Mouse (Mus musculus) brain, embryonic 14.5 days (tissue): ENCODE results near the gene Aox2.

ENCODE experiments used
- CTCF ChIP-seq: fragments of 200-500 bp; IDR thresholded peaks from 2 replicates; pipeline ENCODE4 v1.5.1; 2012; ENCODE audit warnings: inconsistent platforms, mild to moderate bottlenecking, moderate library complexity, borderline replicate concordance; ENCODE audit not compliant: insufficient read depth, insufficient read length; ENCODE audit errors: extremely low read depth
- POLR2A ChIP-seq: fragments of 200-500 bp; IDR thresholded peaks from 2 replicates; pipeline ENCODE4 v1.6.1; 2012; ENCODE audit warnings: mild to moderate bottlenecking, inconsistent platforms, borderline replicate concordance; ENCODE audit not compliant: poor library complexity, insufficient read depth, insufficient read length, severe bottlenecking; ENCODE audit errors: extremely low read depth

DNA sequence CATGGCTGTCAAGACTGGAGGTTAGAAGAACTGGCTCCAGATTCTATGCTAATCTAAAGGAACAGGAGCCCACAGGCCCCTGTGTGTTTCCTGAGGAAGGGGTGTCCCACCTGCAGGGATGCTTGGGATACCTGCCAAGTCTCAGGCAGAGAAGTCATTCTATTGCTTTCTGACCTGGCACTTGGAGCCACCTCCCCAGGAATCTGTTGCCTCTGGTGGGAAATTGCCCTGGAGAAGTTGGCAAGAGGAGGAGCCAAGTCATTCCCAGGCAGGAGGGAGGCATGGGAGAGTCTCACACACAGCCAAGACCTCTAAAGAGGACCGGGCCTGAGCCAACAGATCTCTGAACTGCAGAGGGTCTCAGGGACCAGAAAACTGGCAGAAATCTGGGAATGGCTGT, 61.8 kb downstream of the Aox2 start:
- TF ChIP-seq CTCF (no peak), POLR2A (no peak)
